Mouse (Mus musculus): ENCODE measurements at regions not wholly inside any gene's neighbourhood (a gene's known extent, or its start where the extent isn't known, plus 50 kb on each side); places are given as distances from the start of the nearest gene placed in this dataset.

- no peak overlapping the region for H3K27ac ChIP-seq (ENCODE audit: low read length)
- no peak overlapping the region for H3K4me3 ChIP-seq (ENCODE audit: low read length)
- ATAC-seq (ENCODE audit: low FRiP score, low TSS enrichment): no peak
- no peaks in the 10 kb centered on the region for H3K9me3 ChIP-seq (ENCODE audit: low read length)
- H3K4me1 ChIP-seq (ENCODE audit: insufficient read depth, low read length): peaks cover 5% of the 10 kb centered on the region; the same call in 1 of the 2 replicates
- H3K4me2 ChIP-seq (replicated peaks; ENCODE audit: low read depth, low read length): no peak overlapping the region
- no peak overlapping the region for H3K9ac ChIP-seq (replicated peaks; ENCODE audit: low read length)
- H3K27me3 ChIP-seq (ENCODE audit: insufficient read depth, low read length): no peaks in the 10 kb centered on the region
- H3K36me3 ChIP-seq (ENCODE audit: insufficient read depth, low read length): no peaks in the 10 kb centered on the region
- 86% methylated on average over 4 of the region's 4 CpGs for WGBS
Observed at GRCm38 (mm10) chr16:29847734-29848133, 216.4 kb upstream of the Hes1 start.

- Histone ChIP-seq H3K9me3 (ENCODE audit: low read length) (no peaks in the 10 kb centered on the region), H3K9ac (replicated peaks; ENCODE audit: low read length) (no peak overlapping the region), H3K4me1 (ENCODE audit: insufficient read depth, low read length) (peaks cover 5% of the 10 kb centered on the region; the same call in 1 of the 2 replicates), H3K4me3 (ENCODE audit: low read length) (no peak overlapping the region), H3K36me3 (ENCODE audit: insufficient read depth, low read length) (no peaks in the 10 kb centered on the region), H3K27me3 (ENCODE audit: insufficient read depth, low read length) (no peaks in the 10 kb centered on the region), H3K4me2 (replicated peaks; ENCODE audit: low read depth, low read length) (no peak overlapping the region), H3K27ac (ENCODE audit: low read length) (no peak overlapping the region)
- no peak for ATAC-seq (ENCODE audit: low FRiP score, low TSS enrichment)
- 89% methylated on average over 12 of the region's 12 CpGs for WGBS
Observed at GRCm38 (mm10) chr16:29848527-29848926, 215.7 kb upstream of the Hes1 start.

DNA sequence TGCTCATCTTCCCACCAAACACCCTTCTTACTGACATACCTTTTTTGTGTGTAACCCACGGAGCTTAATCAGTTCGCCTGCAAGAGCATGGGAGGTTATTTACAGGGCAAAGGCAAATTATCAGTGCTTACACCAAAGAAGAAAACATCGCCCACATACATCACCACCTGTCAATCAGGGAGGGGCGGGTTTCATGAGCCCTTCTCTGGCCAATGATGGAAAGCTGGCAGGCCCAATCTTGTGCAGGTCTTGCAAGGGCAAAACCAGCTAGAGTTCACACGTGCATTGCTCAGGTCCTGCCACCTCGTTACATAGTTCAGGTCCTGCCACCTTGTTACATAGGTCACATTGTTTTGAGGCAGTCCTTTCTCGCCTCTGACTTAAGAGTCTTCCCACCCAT, 214.7 kb upstream of the Hes1 start:
- no peak for ATAC-seq (ENCODE audit: low FRiP score, low TSS enrichment)
- Histone ChIP-seq H3K27me3 (ENCODE audit: insufficient read depth, low read length) (no peaks in the 10 kb centered on the region), H3K4me2 (replicated peaks; ENCODE audit: low read depth, low read length) (no peak overlapping the region), H3K27ac (ENCODE audit: low read length) (no peak overlapping the region), H3K4me3 (ENCODE audit: low read length) (no peak overlapping the region), H3K9me3 (ENCODE audit: low read length) (no peaks in the 10 kb centered on the region), H3K4me1 (ENCODE audit: insufficient read depth, low read length) (peaks cover 5% of the 10 kb centered on the region; the same call in 1 of the 2 replicates), H3K36me3 (ENCODE audit: insufficient read depth, low read length) (no peaks in the 10 kb centered on the region), H3K9ac (replicated peaks; ENCODE audit: low read length) (no peak overlapping the region)
- 86% methylated on average over 7 of the region's 7 CpGs for WGBS

GRCm38 (mm10) chr16:29850616-29851015, 213.6 kb upstream of the Hes1 start:
- Histone ChIP-seq H3K36me3 (ENCODE audit: insufficient read depth, low read length) (no peaks in the 10 kb centered on the region), H3K4me2 (replicated peaks; ENCODE audit: low read depth, low read length) (no peak overlapping the region), H3K27me3 (ENCODE audit: insufficient read depth, low read length) (no peaks in the 10 kb centered on the region), H3K27ac (ENCODE audit: low read length) (no peak overlapping the region), H3K4me1 (ENCODE audit: insufficient read depth, low read length) (no peaks in the 10 kb centered on the region; the same call in 1 of the 2 replicates), H3K9me3 (ENCODE audit: low read length) (no peaks in the 10 kb centered on the region), H3K9ac (replicated peaks; ENCODE audit: low read length) (no peak overlapping the region), H3K4me3 (ENCODE audit: low read length) (no peak overlapping the region)
- 81% methylated on average over 3 of the region's 3 CpGs for WGBS
- no peak for ATAC-seq (ENCODE audit: low FRiP score, low TSS enrichment)

- no peaks in the 10 kb centered on the region for H3K27me3 ChIP-seq (ENCODE audit: insufficient read depth, low read length)
- H3K4me3 ChIP-seq (ENCODE audit: low read length): no peak overlapping the region
- H3K9me3 ChIP-seq (ENCODE audit: low read length): no peaks in the 10 kb centered on the region
- H3K4me2 ChIP-seq (replicated peaks; ENCODE audit: low read depth, low read length): no peak overlapping the region
- H3K27ac ChIP-seq (ENCODE audit: low read length): no peak overlapping the region
- no peaks in the 10 kb centered on the region; the same call in 1 of the 2 replicates for H3K4me1 ChIP-seq (ENCODE audit: insufficient read depth, low read length)
- no peaks in the 10 kb centered on the region for H3K36me3 ChIP-seq (ENCODE audit: insufficient read depth, low read length)
- H3K9ac ChIP-seq (replicated peaks; ENCODE audit: low read length): no peak overlapping the region
- 33% methylated on average over 9 of the region's 9 CpGs for WGBS
- ATAC-seq (ENCODE audit: low FRiP score, low TSS enrichment): no peak
Observed at GRCm38 (mm10) chr16:29851827-29852226, 212.4 kb upstream of the Hes1 start.

GRCm38 (mm10) chr16:29854805-29855565, 209.2 kb upstream of the Hes1 start:
- no peaks in the 10 kb centered on the region for H3K27me3 ChIP-seq (ENCODE audit: insufficient read depth, low read length)
- H3K9me3 ChIP-seq (ENCODE audit: low read length): no peaks in the 10 kb centered on the region
- H3K9ac ChIP-seq (replicated peaks; ENCODE audit: low read length): no peak overlapping the region
- H3K36me3 ChIP-seq (ENCODE audit: insufficient read depth, low read length): no peaks in the 10 kb centered on the region
- no peaks in the 10 kb centered on the region; the same call in 1 of the 2 replicates for H3K4me1 ChIP-seq (ENCODE audit: insufficient read depth, low read length)
- H3K27ac ChIP-seq (ENCODE audit: low read length): no peak overlapping the region
- H3K4me2 ChIP-seq (replicated peaks; ENCODE audit: low read depth, low read length): no peak overlapping the region
- H3K4me3 ChIP-seq (ENCODE audit: low read length): no peak overlapping the region
- WGBS: 90% methylated on average over 9 of the region's 9 CpGs
- ATAC-seq (ENCODE audit: low FRiP score, low TSS enrichment): no peak

- ATAC-seq (ENCODE audit: low FRiP score, low TSS enrichment): no peak
- Histone ChIP-seq H3K9me3 (ENCODE audit: low read length) (no peaks in the 10 kb centered on the region), H3K36me3 (ENCODE audit: insufficient read depth, low read length) (no peaks in the 10 kb centered on the region), H3K9ac (replicated peaks; ENCODE audit: low read length) (no peak overlapping the region), H3K4me2 (replicated peaks; ENCODE audit: low read depth, low read length) (no peak overlapping the region), H3K27me3 (ENCODE audit: insufficient read depth, low read length) (no peaks in the 10 kb centered on the region), H3K4me3 (ENCODE audit: low read length) (no peak overlapping the region), H3K27ac (ENCODE audit: low read length) (no peak overlapping the region), H3K4me1 (ENCODE audit: insufficient read depth, low read length) (no peaks in the 10 kb centered on the region; the same call in 1 of the 2 replicates)
- WGBS: 88% methylated on average over 1 of the region's 1 CpGs
Observed at GRCm38 (mm10) chr16:29856545-29856944, 207.6 kb upstream of the Hes1 start.

GRCm38 (mm10) chr16:29858645-29859044, 205.5 kb upstream of the Hes1 start:
- no peaks in the 10 kb centered on the region for H3K36me3 ChIP-seq (ENCODE audit: insufficient read depth, low read length)
- 75% methylated on average over 5 of the region's 5 CpGs for WGBS
- no peak for ATAC-seq (ENCODE audit: low FRiP score, low TSS enrichment)
- H3K4me1 ChIP-seq (ENCODE audit: insufficient read depth, low read length): no peaks in the 10 kb centered on the region
- H3K4me3 ChIP-seq (ENCODE audit: low read length): no peak overlapping the region
- H3K27me3 ChIP-seq (ENCODE audit: insufficient read depth, low read length): no peaks in the 10 kb centered on the region
- no peak overlapping the region for H3K27ac ChIP-seq (ENCODE audit: low read length)
- H3K9ac ChIP-seq (replicated peaks; ENCODE audit: low read length): no peak overlapping the region
- H3K4me2 ChIP-seq (replicated peaks; ENCODE audit: low read depth, low read length): no peak overlapping the region
- no peaks in the 10 kb centered on the region for H3K9me3 ChIP-seq (ENCODE audit: low read length)

DNA sequence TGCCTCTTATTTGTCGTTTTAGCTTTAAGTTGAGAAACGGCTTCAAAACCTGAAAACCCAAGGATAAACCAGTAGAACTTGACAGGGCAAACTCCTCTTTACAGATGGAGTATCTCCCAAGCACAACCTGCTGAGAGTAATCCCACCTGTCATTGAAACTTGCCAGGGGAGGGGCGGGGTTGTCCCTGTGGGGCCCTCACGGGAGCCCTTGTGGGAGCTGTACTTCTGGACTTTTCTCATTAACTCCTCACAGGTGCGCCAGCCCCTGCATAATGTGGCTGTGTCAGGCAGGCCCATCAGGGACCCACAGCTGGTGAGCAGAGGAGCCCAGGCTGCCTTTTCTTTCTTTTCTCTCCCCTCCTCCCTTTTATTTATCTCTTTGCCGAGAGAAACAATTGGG, 203.9 kb upstream of the Hes1 start:
- WGBS: 34% methylated on average over 6 of the region's 6 CpGs
- H3K9me3 ChIP-seq (ENCODE audit: low read length): no peaks in the 10 kb centered on the region
- H3K27ac ChIP-seq (ENCODE audit: low read length): no peak overlapping the region
- H3K4me1 ChIP-seq (ENCODE audit: insufficient read depth, low read length): no peaks in the 10 kb centered on the region
- no peak for ATAC-seq (ENCODE audit: low FRiP score, low TSS enrichment)
- no peaks in the 10 kb centered on the region for H3K36me3 ChIP-seq (ENCODE audit: insufficient read depth, low read length)
- H3K9ac ChIP-seq (replicated peaks; ENCODE audit: low read length): no peak overlapping the region
- H3K4me3 ChIP-seq (ENCODE audit: low read length): no peak overlapping the region
- no peak overlapping the region for H3K4me2 ChIP-seq (replicated peaks; ENCODE audit: low read depth, low read length)
- H3K27me3 ChIP-seq (ENCODE audit: insufficient read depth, low read length): no peaks in the 10 kb centered on the region

DNA sequence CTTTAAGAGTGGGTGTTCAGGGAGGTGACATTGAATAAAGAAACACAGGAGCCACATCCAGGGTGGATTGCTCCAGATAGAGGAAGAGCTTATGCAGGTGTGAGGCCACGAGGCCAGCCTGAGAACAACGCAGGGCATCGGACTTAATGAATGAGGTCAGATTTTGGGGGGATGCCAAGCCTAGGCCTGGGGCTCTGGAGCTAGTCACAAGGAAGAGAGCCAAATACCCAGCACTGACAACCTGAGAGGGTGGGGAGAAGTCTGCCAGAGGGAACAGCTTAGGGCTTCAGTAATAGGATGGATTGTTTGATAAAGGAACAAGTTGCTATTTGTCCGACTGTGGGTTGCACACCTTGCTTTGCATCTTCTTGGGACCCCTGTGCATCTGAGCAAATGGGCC, 203.1 kb upstream of the Hes1 start:
- no peak for ATAC-seq (ENCODE audit: low FRiP score, low TSS enrichment)
- no peak overlapping the region for H3K27ac ChIP-seq (ENCODE audit: low read length)
- H3K9me3 ChIP-seq (ENCODE audit: low read length): no peaks in the 10 kb centered on the region
- no peak overlapping the region for H3K4me3 ChIP-seq (ENCODE audit: low read length)
- H3K4me2 ChIP-seq (replicated peaks; ENCODE audit: low read depth, low read length): no peak overlapping the region
- 57% methylated on average over 4 of the region's 4 CpGs for WGBS
- no peaks in the 10 kb centered on the region for H3K36me3 ChIP-seq (ENCODE audit: insufficient read depth, low read length)
- no peaks in the 10 kb centered on the region for H3K27me3 ChIP-seq (ENCODE audit: insufficient read depth, low read length)
- no peaks in the 10 kb centered on the region for H3K4me1 ChIP-seq (ENCODE audit: insufficient read depth, low read length)
- no peak overlapping the region for H3K9ac ChIP-seq (replicated peaks; ENCODE audit: low read length)
